In genomic region chr6:128764598-128764997, GRCm38 (mm10) we compare ENCODE assay signal across 10 mouse cellular contexts. TPM values are rescaled to one million over a fixed set of nuclear protein-coding genes. Genes with fewer than 3 reads are reported as not detected.
DNase-seq lines count a peak whose midpoint lies in the region; ATAC-seq and TF ChIP-seq lines count a peak whose summit lies in the region.
"Had no signal": no experiment of that assay in that cellular context is flagged by ENCODE, and none has a peak within 500 bp of the region (broad histone marks: within the 10 kb centered on the region; RNA-seq: fewer than 3 reads in every experiment).

No protein-coding gene starts in this region.

- H3K27ac ChIP-seq in left cerebral cortex, adult 2 months = peak overlapping the region; percentile 50
- H3K27ac ChIP-seq in embryonic facial prominence, embryonic 12.5 days = no peak overlapping the region
- peak overlapping the region; percentile 57; the same call in 1 of the 2 replicates for H3K27ac ChIP-seq in hindbrain, postnatal 0 days
- H3K27ac ChIP-seq in midbrain, postnatal 0 days (ENCODE audit: low read depth, low read length) = peak overlapping the region; percentile 70

- H3K4me2 ChIP-seq in embryonic facial prominence, embryonic 12.5 days (replicated peaks) = peak overlapping the region; percentile 42
- peak overlapping the region; percentile 58 for H3K4me2 ChIP-seq in hindbrain, postnatal 0 days (ENCODE audit: low read depth, low read length)
- peak overlapping the region; percentile 41 for H3K4me2 ChIP-seq in midbrain, postnatal 0 days (ENCODE audit: low read depth, low read length, poor library complexity, severe bottlenecking)

- 18% methylated on average over 5 of the region's 5 CpGs for WGBS in embryonic facial prominence, embryonic 12.5 days
- 11% methylated on average over 5 of the region's 5 CpGs for WGBS in hindbrain, postnatal 0 days
- 10% methylated on average over 5 of the region's 5 CpGs for WGBS in midbrain, postnatal 0 days

- H3K4me1 ChIP-seq in embryonic facial prominence, embryonic 12.5 days = 0 out of 2 replicates have a peak, but pooled peaks cover under 1% of the 10 kb centered on the region
- H3K4me1 ChIP-seq in hindbrain, postnatal 0 days (ENCODE audit: insufficient read depth, low read length) = no peaks in the 10 kb centered on the region
- H3K4me1 ChIP-seq in midbrain, postnatal 0 days (ENCODE audit: insufficient read depth, low read length) = no peaks in the 10 kb centered on the region

- DNase-seq in left cerebral cortex, adult 2 months (ENCODE audit: extremely low spot score in 1 of 2, low spot score in 2 of 2) = no peak
- no peak for DNase-seq in left cerebral cortex, postnatal 36 days (ENCODE audit: low spot score in 2 of 2)
- peak; percentile 23 for DNase-seq in hindbrain, postnatal 0 days (ENCODE audit: low spot score)
- DNase-seq in midbrain, postnatal 0 days (ENCODE audit: low spot score) = no peak
- no peak for DNase-seq in left cerebral cortex, adult 18-20 months (ENCODE audit: low spot score in 2 of 2)
- DNase-seq in right cerebral cortex, postnatal 36 days (ENCODE audit: low spot score in 2 of 2) = no peak
- DNase-seq in layer of hippocampus, adult 9-11 months = no peak

- no peaks in the 10 kb centered on the region for H3K36me3 ChIP-seq in embryonic facial prominence, embryonic 12.5 days
- no peaks in the 10 kb centered on the region for H3K36me3 ChIP-seq in hindbrain, postnatal 0 days (ENCODE audit: insufficient read depth, low read length)
- H3K36me3 ChIP-seq in midbrain, postnatal 0 days (ENCODE audit: insufficient read depth, low read length) = no peaks in the 10 kb centered on the region

- ATAC-seq in embryonic facial prominence, embryonic 12.5 days (ENCODE audit: insufficient number of reproducible peaks, insufficient read depth, low FRiP score, low TSS enrichment) = no peak
- ATAC-seq in hindbrain, postnatal 0 days = no peak
- no peak for ATAC-seq in midbrain, postnatal 0 days (ENCODE audit: low FRiP score)

- no peaks in the 10 kb centered on the region for H3K27me3 ChIP-seq in embryonic facial prominence, embryonic 12.5 days
- no peaks in the 10 kb centered on the region for H3K27me3 ChIP-seq in hindbrain, postnatal 0 days (ENCODE audit: insufficient read depth, low read length)
- no peaks in the 10 kb centered on the region for H3K27me3 ChIP-seq in midbrain, postnatal 0 days (ENCODE audit: insufficient read depth, low read length)

- H3K9ac ChIP-seq in embryonic facial prominence, embryonic 12.5 days = no peak overlapping the region
- H3K9ac ChIP-seq in hindbrain, postnatal 0 days (replicated peaks; ENCODE audit: low read length) = peak overlapping the region; percentile 41; the same call in 1 of the 2 replicates
- H3K9ac ChIP-seq in midbrain, postnatal 0 days (replicated peaks; ENCODE audit: low read length, poor library complexity, severe bottlenecking) = no peak overlapping the region

- peak overlapping the region; percentile 33 for H3K4me3 ChIP-seq in left cerebral cortex, adult 2 months
- peak overlapping the region; percentile 44 for H3K4me3 ChIP-seq in embryonic facial prominence, embryonic 12.5 days
- H3K4me3 ChIP-seq in hindbrain, postnatal 0 days (ENCODE audit: low read length) = peak overlapping the region; percentile 43
- peak overlapping the region; percentile 37 for H3K4me3 ChIP-seq in midbrain, postnatal 0 days (ENCODE audit: low read depth, low read length)

- intact Hi-C loops in left cerebral cortex, adult 2 months (cut with DNase I) = loop anchor here (1.0 to 5.0 kb wide), 3 partner anchors 38 to 768 kb away; partner anchors contain the start of gene Gabarapl1
- intact Hi-C loops in left cerebral cortex, postnatal 36 days (cut with DNase I) = loop anchor here (1.0 to 10.0 kb wide), 3 partner anchors 39 to 770 kb away; partner anchors contain the start of gene Gabarapl1

- H3K9me3 ChIP-seq in embryonic facial prominence, embryonic 12.5 days = no peaks in the 10 kb centered on the region
- no peaks in the 10 kb centered on the region for H3K9me3 ChIP-seq in hindbrain, postnatal 0 days (ENCODE audit: low read length)
- H3K9me3 ChIP-seq in midbrain, postnatal 0 days (ENCODE audit: low read length) = no peaks in the 10 kb centered on the region

- no peak for TF ChIP-seq CTCF in left cerebral cortex, adult 2 months (IDR thresholded peaks at IDR 0.05)
- no peak for TF ChIP-seq CTCF in hindbrain, postnatal 0 days (IDR thresholded peaks at IDR 0.05; ENCODE audit: low read depth)
- no peak for TF ChIP-seq CTCF in midbrain, postnatal 0 days (IDR thresholded peaks at IDR 0.05)

RNA-seq across cellular contexts. Expression of gene Klrb1c, which starts 24.4 kb away (rescaled TPM):
- total RNA-seq in left cerebral cortex, adult 2 months (2021) = not detected
- not detected for total RNA-seq in left cerebral cortex, postnatal 36 days (2021)
- not detected in 2 replicates for polyA plus RNA-seq in embryonic facial prominence, embryonic 12.5 days (2016; fragmentation: Nextera tagmentation; extraction: Ambion mirVana)
- 0.10 TPM in 1 of 2 replicates, not detected in the other for total RNA-seq in hindbrain, postnatal 0 days (2014; rRNA removed)
- polyA plus RNA-seq in hindbrain, postnatal 0 days (2015; fragmentation: Nextera tagmentation; extraction: Ambion mirVana) = 0.13 and 0.14 TPM in 2 replicates
- total RNA-seq in midbrain, postnatal 0 days (2014; rRNA removed) = 0.09 and 0.77 TPM in 2 replicates
- polyA plus RNA-seq in midbrain, postnatal 0 days (2015; fragmentation: Nextera tagmentation; extraction: Ambion mirVana) = 0.09 and 0.25 TPM in 2 replicates
- total RNA-seq in left cerebral cortex, adult 18-20 months (2021) = not detected

RNA-seq across cellular contexts. Expression of gene Klrb1, which starts 41.7 kb away (rescaled TPM):
- total RNA-seq in left cerebral cortex, adult 2 months (2021) = not detected
- total RNA-seq in left cerebral cortex, postnatal 36 days (2021) = not detected
- polyA plus RNA-seq in embryonic facial prominence, embryonic 12.5 days (2016; fragmentation: Nextera tagmentation; extraction: Ambion mirVana) = not detected in 2 replicates
- 0.31 and 1.9 TPM in 2 replicates for total RNA-seq in hindbrain, postnatal 0 days (2014; rRNA removed)
- polyA plus RNA-seq in hindbrain, postnatal 0 days (2015; fragmentation: Nextera tagmentation; extraction: Ambion mirVana) = 1.1 and 1.2 TPM in 2 replicates
- total RNA-seq in midbrain, postnatal 0 days (2014; rRNA removed) = 2.3 TPM in 1 of 2 replicates, not detected in the other
- polyA plus RNA-seq in midbrain, postnatal 0 days (2015; fragmentation: Nextera tagmentation; extraction: Ambion mirVana) = 2.6 and 3.0 TPM in 2 replicates
- total RNA-seq in left cerebral cortex, adult 18-20 months (2021) = not detected
- total RNA-seq: adrenal gland, adult 2 months had no signal
- polyA plus RNA-seq: adrenal gland, adult 2 months; gonadal fat pad, adult 2 months had no signal
